Mouse (Mus musculus) intestine, postnatal 0 days (tissue): ENCODE data around the gene Creb3l1. TPM values are rescaled to one million over a fixed set of nuclear protein-coding genes. Genes with fewer than 3 reads are reported as not detected.

ENCODE experiments used
- ATAC-seq: fragments of 200-750 bp; cut with Nextera tagmentation; 2 replicates; pipeline ENCODE4 v1.8.0; 2017; ENCODE audit warnings: mild to moderate bottlenecking, moderate TSS enrichment, moderate library complexity
- H3K27ac ChIP-seq: fragments of 300-500 bp; sonication (generic); 2 replicates; pipeline ENCODE4 v1.5.1; 2014; ENCODE audit warnings: mild to moderate bottlenecking, low read depth, low read length, moderate library complexity
- H3K27me3 ChIP-seq: fragments of 300-500 bp; sonication (generic); replicated peaks from 2 replicates; pipeline ENCODE4 v1.6.1; 2014; ENCODE audit warnings: low read length, mixed read lengths; ENCODE audit not compliant: control insufficient read depth, insufficient read depth
- H3K36me3 ChIP-seq: fragments of 300-500 bp; sonication (generic); 2 replicates; pipeline ENCODE4 v1.6.1; 2014; ENCODE audit warnings: mild to moderate bottlenecking, moderate library complexity; ENCODE audit not compliant: control insufficient read depth, insufficient read depth
- H3K4me1 ChIP-seq: fragments of 300-500 bp; sonication (generic); replicated peaks from 2 replicates; pipeline ENCODE4 v1.6.1; 2014; ENCODE audit warnings: antibody characterized with exemption, low read length, mixed read lengths; ENCODE audit not compliant: control insufficient read depth, insufficient read depth
- H3K4me2 ChIP-seq: fragments of 300-500 bp; sonication (generic); replicated peaks from 2 replicates; pipeline ENCODE4 v1.6.1; 2014; ENCODE audit warnings: low read depth, mild to moderate bottlenecking, moderate library complexity
- H3K4me3 ChIP-seq: fragments of 300-500 bp; sonication (generic); 2 replicates; pipeline ENCODE4 v1.5.1; 2014; ENCODE audit warnings: low read depth, low read length
- H3K9ac ChIP-seq: fragments of 300-500 bp; sonication (generic); 2 replicates; pipeline ENCODE4 v1.6.1; 2014; ENCODE audit warnings: mild to moderate bottlenecking, low read depth, low read length
- H3K9me3 ChIP-seq: fragments of 300-500 bp; sonication (generic); 2 replicates; pipeline ENCODE4 v1.6.1; 2016; ENCODE audit warnings: mixed run types; ENCODE audit not compliant: control insufficient read depth
- CTCF ChIP-seq: sonication (generic); IDR thresholded peaks from 2 replicates; pipeline ENCODE4 v1.5.1; 2016; ENCODE audit warnings: low read depth, mild to moderate bottlenecking, control low read depth, antibody characterized with exemption, moderate library complexity
- WGBS: fragments of 180-500 bp; shearing (Covaris S2); extraction: QIAGEN DNeasy Blood & Tissue Kit; methylation state at CpG from one replicate; pipeline ENCODE4 v1.1.7; 2014; 5-methylcytosine and 5-hydroxymethylcytosine counted together
- polyA plus RNA-seq: library from polyadenylated mRNA; unstranded; fragments of >200 nt; fragmentation: Nextera tagmentation; extraction: Ambion mirVana; gene quantifications from 2 replicates; pipeline ENCODE4 v1.2.1, GENCODE M21; 2015

Creb3l1 gene
- polyA plus RNA-seq, 1 experiment from 2014 or later = 8.4 TPM

DNA sequence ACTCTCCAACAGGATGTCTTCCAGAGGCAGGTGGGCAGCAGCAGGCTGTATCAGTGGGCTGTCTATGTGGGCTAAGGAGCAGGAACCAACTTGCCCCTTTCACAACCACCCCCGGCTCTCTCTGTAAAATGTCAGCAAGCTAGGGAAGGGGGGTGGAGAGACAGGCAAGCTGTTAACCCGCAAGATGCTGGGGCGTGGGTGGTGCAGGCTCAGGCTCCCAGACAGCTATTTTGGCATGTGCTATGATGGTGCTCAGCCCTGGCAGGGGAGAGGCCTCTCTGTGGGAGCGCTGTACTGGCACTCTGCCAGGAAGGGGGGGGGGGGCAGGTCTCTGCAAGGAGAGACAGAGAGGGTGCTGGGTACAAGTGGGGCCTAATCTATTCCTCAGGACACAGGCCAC lies 67.2 kb downstream of the Creb3l1 start:
- no peak for TF ChIP-seq CTCF
- Histone ChIP-seq H3K27ac (peak overlapping the region; percentile 7; the same call in 1 of the 2 replicates), H3K27me3 (no peaks in the 10 kb centered on the region), H3K4me2 (peak overlapping the region; percentile 24; the same call in 1 of the 2 replicates), H3K4me3 (no peak overlapping the region), H3K36me3 (no peaks in the 10 kb centered on the region; the same call in 1 of the 2 replicates), H3K9me3 (no peaks in the 10 kb centered on the region), H3K9ac (no peak overlapping the region), H3K4me1 (peaks cover 23% of the 10 kb centered on the region; the same call in 1 of the 2 replicates)
- ATAC-seq = no peak
- WGBS = 11% methylated on average over 4 of the region's 4 CpGs

DNA sequence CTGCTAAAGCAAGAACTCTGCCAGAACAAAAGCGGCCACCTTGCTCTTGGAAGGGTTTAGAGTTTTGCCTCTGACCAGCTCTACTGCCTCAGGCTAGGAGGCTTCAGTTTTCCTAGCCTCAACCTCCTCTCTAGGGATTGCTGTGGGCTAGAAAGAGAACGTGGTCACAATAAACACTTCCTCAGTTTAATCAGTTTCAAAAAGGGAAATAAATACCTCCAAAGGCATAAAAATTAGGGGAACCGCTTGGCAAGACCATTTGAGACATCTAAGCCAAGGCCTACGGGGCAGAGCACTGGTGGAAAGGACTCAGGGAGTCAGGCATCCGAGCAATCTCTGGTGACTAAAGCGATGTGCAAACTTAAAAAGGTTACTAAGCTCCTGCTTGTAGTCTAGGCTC lies 68.4 kb downstream of the Creb3l1 start:
- TF ChIP-seq CTCF = no peak
- no peak overlapping the region for H3K27ac ChIP-seq
- no peaks in the 10 kb centered on the region; the same call in 1 of the 2 replicates for H3K36me3 ChIP-seq
- 82% methylated on average over 6 of the region's 6 CpGs for WGBS
- no peak overlapping the region for H3K4me3 ChIP-seq
- H3K27me3 ChIP-seq = no peaks in the 10 kb centered on the region
- no peak overlapping the region for H3K9ac ChIP-seq
- no peak for ATAC-seq
- no peak overlapping the region for H3K4me2 ChIP-seq
- no peaks in the 10 kb centered on the region for H3K9me3 ChIP-seq
- peaks cover 18% of the 10 kb centered on the region; the same call in 1 of the 2 replicates for H3K4me1 ChIP-seq

DNA sequence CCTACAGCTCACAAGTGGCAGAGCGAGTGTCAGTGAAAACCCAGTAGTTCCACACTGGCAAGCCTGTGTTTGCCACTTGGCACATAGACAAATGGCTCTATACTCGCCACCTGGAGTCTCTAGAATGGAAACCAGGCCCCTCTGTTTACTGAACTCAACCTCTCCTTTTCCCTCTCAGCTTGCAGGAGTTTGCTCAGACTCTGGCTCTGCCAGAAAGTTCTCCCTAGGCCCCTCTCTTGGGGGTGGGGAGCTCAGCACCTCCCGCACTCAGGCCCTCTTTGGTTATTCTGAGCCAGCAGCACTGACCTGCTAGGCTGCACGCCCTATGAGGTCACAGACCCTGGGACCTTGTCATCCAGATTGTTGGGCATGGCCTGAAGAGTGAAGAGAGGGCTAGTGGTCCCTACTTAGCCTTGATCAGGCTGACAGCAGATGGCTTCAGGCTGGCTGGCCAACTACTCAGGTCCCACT lies 69.1 kb downstream of the Creb3l1 start:
- Histone ChIP-seq H3K9ac (no peak overlapping the region), H3K27me3 (no peaks in the 10 kb centered on the region), H3K27ac (no peak overlapping the region), H3K4me2 (no peak overlapping the region), H3K4me1 (peaks cover 15% of the 10 kb centered on the region; the same call in 1 of the 2 replicates), H3K36me3 (no peaks in the 10 kb centered on the region; the same call in 1 of the 2 replicates), H3K4me3 (no peak overlapping the region), H3K9me3 (no peaks in the 10 kb centered on the region)
- no peak for TF ChIP-seq CTCF
- WGBS = 64% methylated on average over 4 of the region's 4 CpGs
- ATAC-seq = no peak

GRCm38 (mm10) chr2:91953825-91954224 lies 70.5 kb downstream of the Creb3l1 start:
- Histone ChIP-seq H3K4me1 (peaks cover 16% of the 10 kb centered on the region; the same call in 1 of the 2 replicates), H3K27ac (no peak overlapping the region; the same call in 1 of the 2 replicates), H3K36me3 (no peaks in the 10 kb centered on the region; the same call in 1 of the 2 replicates), H3K4me2 (0 out of 2 replicates have a peak overlapping the region, but pooled peaks have one; percentile 4), H3K9ac (no peak overlapping the region), H3K9me3 (no peaks in the 10 kb centered on the region), H3K4me3 (no peak overlapping the region), H3K27me3 (no peaks in the 10 kb centered on the region)
- ATAC-seq = no peak
- 10% methylated on average over 5 of the region's 5 CpGs for WGBS
- peak; percentile 34; the same call in 1 of the 2 replicates for TF ChIP-seq CTCF

GRCm38 (mm10) chr2:91950275-91951085 lies 73.8 kb downstream of the Creb3l1 start:
- Histone ChIP-seq H3K9me3 (no peaks in the 10 kb centered on the region), H3K4me3 (no peak overlapping the region), H3K4me1 (peaks cover 20% of the 10 kb centered on the region), H3K4me2 (peak overlapping the region; percentile 48), H3K9ac (peak overlapping the region; percentile 40; the same call in 1 of the 2 replicates), H3K36me3 (peaks cover 5% of the 10 kb centered on the region; the same call in 1 of the 2 replicates), H3K27me3 (no peaks in the 10 kb centered on the region), H3K27ac (0 out of 2 replicates have a peak overlapping the region, but pooled peaks have one; percentile 55)
- no peak for TF ChIP-seq CTCF
- WGBS = 19% methylated on average over 15 of the region's 15 CpGs
- ATAC-seq = no peak
